Mouse (Mus musculus): ENCODE measurements around the gene Trim68.
A peak's percentile ranks its signal among the peaks of the same experiment; 100 is the strongest.
"Not testable (repeated sequence)": the region's sequence is repeated elsewhere in the genome, so short reads cannot be mapped to it uniquely, and the experiment has no call there.

The Trim68 gene

GRCm38 (mm10) chr7:102686944-102687501, at the start of gene Trim68:
Gene Trim68 (minus strand): TSS chr7:102687327.
- DNase-seq (ENCODE audit: low read depth): peak; percentile 87

- no peak for DNase-seq (ENCODE audit: low read depth)
Observed at GRCm38 (mm10) chr7:102733793-102734192, 46.7 kb upstream of the Trim68 start.

GRCm38 (mm10) chr7:102727391-102727790, 40.3 kb upstream of the Trim68 start, which contains the start of gene Olfr559:
Gene Olfr559 (minus strand): TSS chr7:102727491.
- no peak for DNase-seq (ENCODE audit: low read depth)

- DNase-seq (ENCODE audit: low read depth): no peak
Observed at GRCm38 (mm10) chr7:102718970-102719369, 31.8 kb upstream of the Trim68 start, which contains the start of gene Olfr33. Gene Olfr33 (minus strand): TSS chr7:102719070.

GRCm38 (mm10) chr7:102701915-102702314, 14.8 kb upstream of the Trim68 start, which contains the start of gene Olfr558:
Gene Olfr558 (plus strand): TSS chr7:102702215.
- DNase-seq (ENCODE audit: low read depth): no peak

- DNase-seq (ENCODE audit: low read depth): no peak
Observed at GRCm38 (mm10) chr7:102698461-102698860, 11.3 kb upstream of the Trim68 start.

- DNase-seq (ENCODE audit: low read depth): peak; percentile 62
Observed at GRCm38 (mm10) chr7:102695358-102696125, 8.4 kb upstream of the Trim68 start, which contains the start of gene Olfr557. Gene Olfr557 (plus strand): TSS chr7:102695910.

- peak; percentile 64 for DNase-seq (ENCODE audit: low read depth)
Observed at GRCm38 (mm10) chr7:102681916-102682315, 5.2 kb downstream of the Trim68 start.

- DNase-seq (ENCODE audit: low read depth): no peak
Observed at GRCm38 (mm10) chr7:102676225-102676624, 10.9 kb downstream of the Trim68 start.

GRCm38 (mm10) chr7:102665378-102665777, 21.7 kb downstream of the Trim68 start:
- DNase-seq (ENCODE audit: low read depth): peak; percentile 53

- DNase-seq (ENCODE audit: low read depth): no peak
Observed at GRCm38 (mm10) chr7:102664599-102664998, 22.5 kb downstream of the Trim68 start, which contains the start of gene Olfr556. Gene Olfr556 (plus strand): TSS chr7:102664899.

GRCm38 (mm10) chr7:102658523-102658922, 28.6 kb downstream of the Trim68 start, which contains the start of gene Olfr555:
Gene Olfr555 (plus strand): TSS chr7:102658823.
- DNase-seq (ENCODE audit: low read depth): no peak

GRCm38 (mm10) chr7:102644945-102645344, 42.2 kb downstream of the Trim68 start:
- not testable (repeated sequence) for DNase-seq (ENCODE audit: low read depth)

- DNase-seq (ENCODE audit: low read depth): no peak
Observed at GRCm38 (mm10) chr7:102638132-102638531, 49.0 kb downstream of the Trim68 start, which contains the start of gene Olfr554. Gene Olfr554 (plus strand): TSS chr7:102638432.

GRCm38 (mm10) chr7:102636665-102637064, 50.5 kb downstream of the Trim68 start:
- DNase-seq (ENCODE audit: low read depth): peak; percentile 70
